Mouse (Mus musculus) lung, adult 2 months (tissue): ENCODE results near the gene Cdk11b.

Experiments used
- CTCF ChIP-seq: fragments of 200-500 bp; IDR thresholded peaks from 2 replicates; pipeline ENCODE4 v1.5.1; 2011; ENCODE audit warnings: mild to moderate bottlenecking, low read length, control low read depth; ENCODE audit not compliant: insufficient read depth
- POLR2A ChIP-seq: fragments of 200-500 bp; IDR thresholded peaks from 2 replicates; pipeline ENCODE4 v1.6.1; 2011; ENCODE audit warnings: low read depth, mild to moderate bottlenecking, control low read depth, low read length, borderline replicate concordance; ENCODE audit errors: extremely low read depth

- no peak for TF ChIP-seq CTCF
- no peak for TF ChIP-seq POLR2A
Observed at GRCm38 (mm10) chr4:155602753-155603152, 21.9 kb upstream of the Cdk11b start.
